Mouse (Mus musculus): ENCODE results near the gene Rasgef1a. TPM values are rescaled to one million over a fixed set of nuclear protein-coding genes. Genes with fewer than 3 reads are reported as not detected.

Rasgef1a gene
- total and polyA plus RNA-seq, 3 experiments: 0.18 to 0.37 (median 0.37) TPM

GRCm38 (mm10) chr6:118130022-118130421 lies 118.8 kb downstream of the Rasgef1a start:
- Histone ChIP-seq H3K36me3 (ENCODE audit: control insufficient read depth, insufficient read depth, low read length) (peaks cover 8% of the 10 kb centered on the region; the same call in 1 of the 2 replicates), H3K9ac (ENCODE audit: low read depth, low read length) (no peak overlapping the region), H3K4me1 (ENCODE audit: control insufficient read depth, insufficient read depth, low read length) (peaks cover 7% of the 10 kb centered on the region), H3K4me3 (no peak overlapping the region), H3K79me2 (replicated peaks; ENCODE audit: control insufficient read depth, insufficient read depth, low read length) (peaks cover 2% of the 10 kb centered on the region), H3K27me3 (ENCODE audit: control insufficient read depth, insufficient read depth, low read length) (no peaks in the 10 kb centered on the region), H3K27ac (0 out of 2 replicates have a peak overlapping the region, but pooled peaks have one; percentile 11)
- intact Hi-C loops (cut with DNase I): no loop called here
- TF ChIP-seq EP300 (IDR thresholded peaks at IDR 0.05; ENCODE audit: insufficient read depth, low read depth, low read length) (no peak), POLR2A (IDR thresholded peaks at IDR 0.05; ENCODE audit: insufficient read depth, low read depth, low read length) (no peak), CTCF (IDR thresholded peaks at IDR 0.05) (no peak)
- WGBS: 48% methylated on average over 2 of the region's 2 CpGs
- no peak for DNase-seq

- WGBS: 89% methylated on average over 1 of the region's 1 CpGs
- H3K27me3 ChIP-seq (ENCODE audit: control insufficient read depth, insufficient read depth, low read length): no peaks in the 10 kb centered on the region
- no peak overlapping the region for H3K4me3 ChIP-seq
- no peak overlapping the region for H3K27ac ChIP-seq
- H3K79me2 ChIP-seq (replicated peaks; ENCODE audit: control insufficient read depth, insufficient read depth, low read length): peaks cover 2% of the 10 kb centered on the region
- no peak for DNase-seq
- no peak overlapping the region for H3K9ac ChIP-seq (ENCODE audit: low read depth, low read length)
- no peak for TF ChIP-seq POLR2A (IDR thresholded peaks at IDR 0.05; ENCODE audit: insufficient read depth, low read depth, low read length)
- no peak for TF ChIP-seq CTCF (IDR thresholded peaks at IDR 0.05)
- no peak for TF ChIP-seq EP300 (IDR thresholded peaks at IDR 0.05; ENCODE audit: insufficient read depth, low read depth, low read length)
- peaks cover 3% of the 10 kb centered on the region for H3K4me1 ChIP-seq (ENCODE audit: control insufficient read depth, insufficient read depth, low read length)
- intact Hi-C loops (cut with DNase I): no loop called here
- H3K36me3 ChIP-seq (ENCODE audit: control insufficient read depth, insufficient read depth, low read length): no peaks in the 10 kb centered on the region
Observed at GRCm38 (mm10) chr6:118134461-118134860, 123.2 kb downstream of the Rasgef1a start.

GRCm38 (mm10) chr6:118137148-118137547 lies 125.9 kb downstream of the Rasgef1a start:
- H3K9ac ChIP-seq (ENCODE audit: low read depth, low read length): no peak overlapping the region
- 66% methylated on average over 2 of the region's 2 CpGs for WGBS
- H3K27ac ChIP-seq: no peak overlapping the region
- H3K4me1 ChIP-seq (ENCODE audit: control insufficient read depth, insufficient read depth, low read length): peaks cover 2% of the 10 kb centered on the region
- intact Hi-C loops (cut with DNase I): no loop called here
- no peaks in the 10 kb centered on the region for H3K27me3 ChIP-seq (ENCODE audit: control insufficient read depth, insufficient read depth, low read length)
- TF ChIP-seq CTCF (IDR thresholded peaks at IDR 0.05): no peak
- TF ChIP-seq EP300 (IDR thresholded peaks at IDR 0.05; ENCODE audit: insufficient read depth, low read depth, low read length): no peak
- no peak for TF ChIP-seq POLR2A (IDR thresholded peaks at IDR 0.05; ENCODE audit: insufficient read depth, low read depth, low read length)
- DNase-seq: no peak
- no peak overlapping the region for H3K4me3 ChIP-seq
- H3K79me2 ChIP-seq (replicated peaks; ENCODE audit: control insufficient read depth, insufficient read depth, low read length): peaks cover 2% of the 10 kb centered on the region
- no peaks in the 10 kb centered on the region for H3K36me3 ChIP-seq (ENCODE audit: control insufficient read depth, insufficient read depth, low read length)

GRCm38 (mm10) chr6:118138731-118139709 lies 127.8 kb downstream of the Rasgef1a start, which contains the start of gene Csgalnact2:
TSS of gene Csgalnact2 (minus strand) at chr6:118139140.
- intact Hi-C loops (cut with DNase I): no loop called here
- TF ChIP-seq EP300 (IDR thresholded peaks at IDR 0.05; ENCODE audit: insufficient read depth, low read depth, low read length) (no peak), POLR2A (IDR thresholded peaks at IDR 0.05; ENCODE audit: insufficient read depth, low read depth, low read length) (peak; percentile 47; the same call in 1 of the 2 replicates), CTCF (IDR thresholded peaks at IDR 0.05) (peak; percentile 33; the same call in 1 of the 2 replicates)
- peak; percentile 96 to 99 for DNase-seq
- 4% methylated on average over 66 of the region's 66 CpGs for WGBS
- Histone ChIP-seq H3K27me3 (ENCODE audit: control insufficient read depth, insufficient read depth, low read length) (no peaks in the 10 kb centered on the region), H3K4me3 (peak within 1 kb of the TSS; percentile 79), H3K36me3 (ENCODE audit: control insufficient read depth, insufficient read depth, low read length) (no peaks in the 10 kb centered on the region), H3K4me1 (ENCODE audit: control insufficient read depth, insufficient read depth, low read length) (peaks cover 2% of the 10 kb centered on the region), H3K79me2 (replicated peaks; ENCODE audit: control insufficient read depth, insufficient read depth, low read length) (no peaks in the 10 kb centered on the region; the same call in none of the 2 replicates), H3K9ac (ENCODE audit: low read depth, low read length) (peak within 1 kb of the TSS; percentile 99), H3K27ac (peak within 1 kb of the TSS; percentile 94)

GRCm38 (mm10) chr6:118140961-118141360 lies 129.7 kb downstream of the Rasgef1a start:
- Histone ChIP-seq H3K27ac (no peak overlapping the region), H3K36me3 (ENCODE audit: control insufficient read depth, insufficient read depth, low read length) (no peaks in the 10 kb centered on the region), H3K9ac (ENCODE audit: low read depth, low read length) (no peak overlapping the region), H3K4me3 (no peak overlapping the region), H3K27me3 (ENCODE audit: control insufficient read depth, insufficient read depth, low read length) (no peaks in the 10 kb centered on the region), H3K4me1 (ENCODE audit: control insufficient read depth, insufficient read depth, low read length) (peaks cover 2% of the 10 kb centered on the region), H3K79me2 (replicated peaks; ENCODE audit: control insufficient read depth, insufficient read depth, low read length) (no peaks in the 10 kb centered on the region; the same call in 1 of the 2 replicates)
- WGBS: 73% methylated on average over 6 of the region's 6 CpGs
- intact Hi-C loops (cut with DNase I): no loop called here
- no peak for DNase-seq
- no peak for TF ChIP-seq EP300 (IDR thresholded peaks at IDR 0.05; ENCODE audit: insufficient read depth, low read depth, low read length)
- no peak for TF ChIP-seq POLR2A (IDR thresholded peaks at IDR 0.05; ENCODE audit: insufficient read depth, low read depth, low read length)
- no peak for TF ChIP-seq CTCF (IDR thresholded peaks at IDR 0.05)

Small RNAs within 50 kb of the gene (microRNA-seq; reads per million reads assigned to microRNA genes)
- 0 reads per million in 2 experiments for gene Mir7044

Other genes starting within 250 kb of the Rasgef1a start
- 10 to 100 TPM; 28.4 to 30.9 TPM for gene Zfp637, start 170.3 kb upstream of the Rasgef1a start, total RNA-seq (2021)
- 23.5 and 27.8 TPM in 2 replicates for gene Zfp637, start 170.3 kb upstream of the Rasgef1a start, polyA plus RNA-seq (2012; rRNA removed)
- gene Zfp239, start 149.3 kb upstream of the Rasgef1a start, total RNA-seq (2021): under 1 TPM; 0.47 to 0.64 TPM
- gene Zfp239, start 149.3 kb upstream of the Rasgef1a start, polyA plus RNA-seq (2012; rRNA removed): 0.09 and 0.29 TPM in 2 replicates
- gene Hnrnpf, start 111.1 kb upstream of the Rasgef1a start, total RNA-seq (2021): 100 to 1,000 TPM; 185 to 192 TPM
- 66.1 and 95.9 TPM in 2 replicates for gene Hnrnpf, start 111.1 kb upstream of the Rasgef1a start, polyA plus RNA-seq (2012; rRNA removed)
- not detected for gene Fxyd4, start 73.7 kb upstream of the Rasgef1a start, total RNA-seq (2021)
- 0.25 TPM in 1 of 2 replicates, not detected in the other for gene Fxyd4, start 73.7 kb upstream of the Rasgef1a start, polyA plus RNA-seq (2012; rRNA removed)
- gene Csgalnact2, start 127.7 kb downstream of the Rasgef1a start, total RNA-seq (2021): 10 to 100 TPM; 17.6 to 20.4 TPM
- 4.3 and 8.1 TPM in 2 replicates for gene Csgalnact2, start 127.7 kb downstream of the Rasgef1a start, polyA plus RNA-seq (2012; rRNA removed)
- 1 to 10 TPM; 2.7 to 5.8 TPM for gene Ret, start 186.3 kb downstream of the Rasgef1a start, total RNA-seq (2021)
- 2.8 and 6.0 TPM in 2 replicates for gene Ret, start 186.3 kb downstream of the Rasgef1a start, polyA plus RNA-seq (2012; rRNA removed)